Mouse (Mus musculus) adrenal gland, adult 10 weeks (tissue): ENCODE results near the gene Gm21915. TPM values are rescaled to one million over a fixed set of nuclear protein-coding genes. Genes with fewer than 3 reads are reported as not detected.

Source experiments
- polyA plus RNA-seq: library from polyadenylated mRNA; stranded (reverse); fragments of 350-450 nt; fragmentation: Illumina TruSeq; extraction: RNeasy Lipid Tissue Mini Kit (QIAGEN cat#74804); gene quantifications from one replicate; pipeline ENCODE4 v1.2.3, GENCODE M21; 2014; ENCODE audit warnings: low read depth, low replicate concordance

Gm21915 gene
- polyA plus RNA-seq, result not detected

DNA sequence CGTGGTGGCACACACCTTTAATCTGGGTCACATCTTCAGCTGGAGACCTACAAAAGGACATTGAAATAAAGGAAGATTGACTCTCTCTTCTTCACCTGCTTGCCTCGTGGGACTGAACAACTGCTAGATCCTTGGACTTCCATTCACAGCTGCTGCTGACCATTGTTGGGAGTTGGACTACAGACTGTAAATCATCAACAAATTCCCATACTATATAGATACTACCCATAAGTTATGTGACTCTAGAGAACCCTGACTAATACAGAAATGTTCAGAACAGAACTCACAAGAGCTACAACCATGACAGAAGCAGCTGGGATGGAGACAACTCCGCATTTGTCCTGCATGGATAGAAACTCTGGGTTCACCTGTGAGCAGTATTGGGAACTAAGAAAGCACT, at the start of gene Gm21915:
TSS of gene Gm21915 (plus strand) at position 301 of the 400 bp plus-strand sequence.

GRCm38 (mm10) chr9:40685801-40686420, 15.5 kb downstream of the Gm21915 start, which contains the start of gene Clmp:
Clmp (plus strand) TSS chr9:40685962.

Other genes with a start within 250 kb of the Gm21915 start
- gene Gramd1b, start 139.2 kb upstream of the Gm21915 start, polyA plus RNA-seq, result 369 TPM
- gene Clmp, start 15.3 kb downstream of the Gm21915 start, polyA plus RNA-seq, result 7.9 TPM
- gene Hspa8, start 130.4 kb downstream of the Gm21915 start, polyA plus RNA-seq, result 2,487 TPM
- gene Bsx, start 203.5 kb downstream of the Gm21915 start, polyA plus RNA-seq, result not detected